Mouse (Mus musculus) neural tube, embryonic 13.5 days (tissue): ENCODE results near the gene Nos3. TPM values are rescaled to one million over a fixed set of nuclear protein-coding genes. Genes with fewer than 3 reads are reported as not detected.
A peak's percentile ranks its signal among the peaks of the same experiment; 100 is the strongest.

ENCODE experiments used
- ATAC-seq: fragments of 200-750 bp; cut with Nextera tagmentation; 2 replicates; pipeline ENCODE4 v1.8.0; 2017; ENCODE audit warnings: low read depth, mild to moderate bottlenecking, moderate TSS enrichment, moderate library complexity
- H3K27ac ChIP-seq: fragments of 300-500 bp; sonication (generic); replicated peaks from 2 replicates; pipeline ENCODE4 v1.5.1; 2015; ENCODE audit warnings: moderate library complexity, mild to moderate bottlenecking, inconsistent platforms
- H3K27me3 ChIP-seq: fragments of 300-500 bp; sonication (generic); 2 replicates; pipeline ENCODE4 v1.6.1; 2015; ENCODE audit warnings: mild to moderate bottlenecking, inconsistent platforms
- H3K36me3 ChIP-seq: fragments of 300-500 bp; sonication (generic); 2 replicates; pipeline ENCODE4 v1.6.1; 2015; ENCODE audit warnings: mild to moderate bottlenecking, inconsistent platforms
- H3K4me1 ChIP-seq: fragments of 300-500 bp; sonication (generic); replicated peaks from 2 replicates; pipeline ENCODE4 v1.6.1; 2015; ENCODE audit warnings: inconsistent platforms
- H3K4me2 ChIP-seq: fragments of 300-500 bp; sonication (generic); 2 replicates; pipeline ENCODE4 v1.6.1; 2015; ENCODE audit warnings: inconsistent platforms, mild to moderate bottlenecking, moderate library complexity
- H3K4me3 ChIP-seq: fragments of 300-500 bp; sonication (generic); 2 replicates; pipeline ENCODE4 v1.5.1; 2015; ENCODE audit warnings: mild to moderate bottlenecking, inconsistent platforms
- H3K9ac ChIP-seq: fragments of 300-500 bp; sonication (generic); 2 replicates; pipeline ENCODE4 v1.6.1; 2015; ENCODE audit warnings: moderate library complexity, mild to moderate bottlenecking, inconsistent platforms
- H3K9me3 ChIP-seq: fragments of 300-500 bp; sonication (generic); 2 replicates; pipeline ENCODE4 v1.6.1; 2016; ENCODE audit warnings: inconsistent platforms
- WGBS: fragments of 180-500 bp; shearing (Covaris S2); methylation state at CpG from one replicate; pipeline ENCODE4 v1.1.7; 2015; 5-methylcytosine and 5-hydroxymethylcytosine counted together
- polyA plus RNA-seq: library from polyadenylated mRNA; unstranded; fragments of >200 nt; fragmentation: Nextera tagmentation; extraction: Ambion mirVana; gene quantifications from 2 replicates; pipeline ENCODE4 v1.2.1, GENCODE M21; 2015

Gene Nos3
- polyA plus RNA-seq, 1 experiment from 2014 or later: 9.3 TPM

- Histone ChIP-seq H3K4me3 (no peak overlapping the region), H3K4me2 (no peak overlapping the region), H3K9me3 (no peaks in the 10 kb centered on the region), H3K27ac (no peak overlapping the region), H3K9ac (no peak overlapping the region), H3K27me3 (no peaks in the 10 kb centered on the region), H3K36me3 (peaks cover 48% of the 10 kb centered on the region), H3K4me1 (peaks cover 9% of the 10 kb centered on the region; the same call in 1 of the 2 replicates)
- ATAC-seq: no peak
- 93% methylated on average over 13 of the region's 13 CpGs for WGBS
These were observed 44.0 kb downstream of the Nos3 start for GRCm38 (mm10) chr5:24408651-24409050.

DNA sequence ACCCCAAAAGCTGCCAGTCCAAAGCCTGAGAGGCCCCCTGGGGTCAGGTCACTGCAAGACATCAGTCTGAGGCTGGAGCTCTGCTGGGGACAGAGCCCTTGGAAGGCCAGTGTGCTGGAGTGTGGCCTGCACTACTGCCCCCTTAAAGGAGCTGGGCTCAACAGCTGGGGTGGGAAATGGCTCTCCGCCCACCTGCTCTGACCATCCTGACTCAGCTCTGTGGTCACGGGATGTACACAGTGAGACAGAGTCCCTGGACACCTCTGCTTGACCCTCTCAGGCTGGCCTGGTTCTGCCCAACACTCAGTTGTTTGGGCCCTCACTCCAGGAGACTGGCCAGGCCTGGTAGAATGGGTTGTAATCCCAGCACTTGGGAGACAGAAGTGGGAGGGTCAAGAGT lies 44.9 kb downstream of the Nos3 start:
- no peaks in the 10 kb centered on the region for H3K27me3 ChIP-seq
- no peak overlapping the region for H3K4me3 ChIP-seq
- no peak overlapping the region for H3K27ac ChIP-seq
- H3K9me3 ChIP-seq: no peaks in the 10 kb centered on the region
- no peak overlapping the region for H3K9ac ChIP-seq
- ATAC-seq: no peak
- no peak overlapping the region for H3K4me2 ChIP-seq
- H3K4me1 ChIP-seq: peaks cover 9% of the 10 kb centered on the region; the same call in 1 of the 2 replicates
- WGBS: 78% methylated on average over 2 of the region's 2 CpGs
- H3K36me3 ChIP-seq: peaks cover 41% of the 10 kb centered on the region

DNA sequence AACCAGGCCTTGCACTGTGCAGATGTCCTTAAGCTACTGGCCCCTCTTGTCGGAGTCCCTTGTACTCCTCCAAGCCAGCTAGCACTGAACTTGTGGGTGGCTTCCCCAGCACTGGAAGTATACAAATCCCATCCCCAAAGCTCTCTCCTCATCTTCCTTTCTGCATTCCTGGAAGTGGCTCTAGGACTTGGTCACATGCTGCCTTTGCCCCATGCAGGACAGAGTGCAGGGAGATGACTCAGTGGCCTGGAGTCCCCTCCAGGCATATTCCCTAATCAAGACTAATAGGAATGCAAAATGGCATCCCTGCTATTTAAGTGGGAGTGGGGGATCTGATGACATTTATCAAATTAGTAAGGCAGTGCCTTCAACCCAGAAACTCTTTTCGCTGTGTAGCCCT lies 47.5 kb downstream of the Nos3 start:
- peaks cover 20% of the 10 kb centered on the region for H3K36me3 ChIP-seq
- no peak overlapping the region for H3K4me2 ChIP-seq
- peaks cover 21% of the 10 kb centered on the region for H3K4me1 ChIP-seq
- 95% methylated on average over 2 of the region's 2 CpGs for WGBS
- H3K27ac ChIP-seq: no peak overlapping the region
- no peaks in the 10 kb centered on the region for H3K27me3 ChIP-seq
- H3K4me3 ChIP-seq: no peak overlapping the region
- ATAC-seq: no peak
- H3K9me3 ChIP-seq: no peaks in the 10 kb centered on the region
- no peak overlapping the region for H3K9ac ChIP-seq

DNA sequence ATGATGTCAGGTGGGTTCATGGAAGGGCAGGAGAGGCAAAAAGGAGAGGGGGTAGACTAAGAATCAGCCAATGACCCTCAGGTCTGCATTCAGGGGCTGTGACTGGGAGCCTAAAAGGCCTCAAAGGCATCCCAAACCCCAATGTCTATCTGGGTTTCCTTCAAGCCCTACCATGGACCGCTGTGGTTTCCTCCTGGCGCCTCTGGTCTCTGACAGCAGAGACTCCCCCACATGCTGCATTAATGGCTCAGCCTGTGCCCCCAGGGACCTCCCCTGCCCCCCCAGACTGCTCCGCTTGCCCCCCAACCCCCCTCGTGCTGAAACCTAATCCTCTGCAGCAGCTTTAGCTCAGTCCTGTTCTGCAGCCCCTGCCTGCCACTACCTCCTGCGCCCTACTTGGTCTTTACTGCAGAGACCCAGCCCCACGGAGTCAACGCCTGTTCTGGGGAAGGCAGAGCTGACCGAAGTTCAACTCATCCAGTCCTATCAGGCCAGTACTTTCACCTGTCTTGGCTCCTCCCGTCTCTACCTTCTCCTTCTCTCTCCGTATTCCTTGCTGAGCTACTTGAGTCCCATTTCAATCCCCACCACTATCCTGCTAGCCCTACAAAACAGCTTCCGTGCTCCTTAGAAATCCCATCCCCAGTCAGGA lies 48.6 kb downstream of the Nos3 start, which contains the start of gene Asic3:
Asic3 (plus strand) TSS at position 351 of the 652 bp plus-strand sequence.
- peaks cover 15% of the 10 kb centered on the region for H3K36me3 ChIP-seq
- no peaks in the 10 kb centered on the region for H3K27me3 ChIP-seq
- no peak within 1 kb of the TSS for H3K4me3 ChIP-seq
- H3K4me2 ChIP-seq: no peak within 1 kb of the TSS
- WGBS: 56% methylated on average over 11 of the region's 11 CpGs
- H3K27ac ChIP-seq: 0 out of 2 replicates have a peak within 1 kb of the TSS, but pooled peaks have one; percentile 42
- no peak for ATAC-seq
- no peaks in the 10 kb centered on the region for H3K9me3 ChIP-seq
- H3K9ac ChIP-seq: no peak within 1 kb of the TSS
- peaks cover 21% of the 10 kb centered on the region for H3K4me1 ChIP-seq

- no peaks in the 10 kb centered on the region for H3K27me3 ChIP-seq
- ATAC-seq: no peak
- no peak overlapping the region for H3K4me2 ChIP-seq
- no peak overlapping the region for H3K27ac ChIP-seq
- H3K4me3 ChIP-seq: no peak overlapping the region
- H3K36me3 ChIP-seq: peaks cover 16% of the 10 kb centered on the region
- peaks cover 21% of the 10 kb centered on the region for H3K4me1 ChIP-seq
- H3K9ac ChIP-seq: no peak overlapping the region
- H3K9me3 ChIP-seq: no peaks in the 10 kb centered on the region
- 83% methylated on average over 13 of the region's 13 CpGs for WGBS
These were observed 49.3 kb downstream of the Nos3 start for GRCm38 (mm10) chr5:24413938-24414337.

GRCm38 (mm10) chr5:24416222-24416736 lies 51.7 kb downstream of the Nos3 start:
- no peaks in the 10 kb centered on the region for H3K9me3 ChIP-seq
- peak overlapping the region; percentile 26 for H3K4me2 ChIP-seq
- peaks cover 21% of the 10 kb centered on the region for H3K4me1 ChIP-seq
- peaks cover 36% of the 10 kb centered on the region for H3K36me3 ChIP-seq
- WGBS: 4% methylated on average over 21 of the region's 21 CpGs
- ATAC-seq: peak; percentile 74
- H3K27ac ChIP-seq: no peak overlapping the region
- H3K27me3 ChIP-seq: no peaks in the 10 kb centered on the region
- H3K9ac ChIP-seq: 0 out of 2 replicates have a peak overlapping the region, but pooled peaks have one; percentile 34
- H3K4me3 ChIP-seq: no peak overlapping the region

DNA sequence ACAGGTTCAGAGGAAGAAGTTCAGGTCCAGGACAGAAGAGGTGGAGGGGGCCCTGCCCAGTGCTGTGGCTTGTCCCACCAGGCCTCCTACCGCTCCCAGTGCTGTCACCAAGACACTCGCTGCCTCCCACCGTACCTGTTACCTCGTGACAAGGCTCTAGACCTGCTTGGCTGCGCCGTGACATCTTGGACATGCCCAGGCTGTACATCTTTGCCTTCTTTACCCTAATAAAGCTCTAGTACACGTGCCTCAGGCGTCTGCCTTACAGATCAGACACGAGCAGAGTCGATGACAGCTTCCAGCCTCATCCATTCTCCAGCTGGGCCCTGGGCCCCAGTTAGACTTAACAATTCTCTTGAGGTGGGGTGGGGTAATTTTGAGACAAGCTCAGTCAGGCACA lies 53.0 kb downstream of the Nos3 start:
- WGBS: 91% methylated on average over 10 of the region's 10 CpGs
- Histone ChIP-seq H3K4me3 (no peak overlapping the region), H3K36me3 (peaks cover 37% of the 10 kb centered on the region), H3K4me1 (peaks cover 32% of the 10 kb centered on the region), H3K9me3 (no peaks in the 10 kb centered on the region), H3K4me2 (no peak overlapping the region), H3K27me3 (no peaks in the 10 kb centered on the region), H3K27ac (no peak overlapping the region), H3K9ac (no peak overlapping the region)
- no peak for ATAC-seq

- H3K27ac ChIP-seq: no peak overlapping the region
- H3K27me3 ChIP-seq: no peaks in the 10 kb centered on the region
- WGBS: 89% methylated on average over 9 of the region's 9 CpGs
- no peak overlapping the region for H3K4me2 ChIP-seq
- H3K9me3 ChIP-seq: no peaks in the 10 kb centered on the region
- peaks cover 42% of the 10 kb centered on the region for H3K4me1 ChIP-seq
- no peak overlapping the region for H3K9ac ChIP-seq
- ATAC-seq: no peak
- peaks cover 37% of the 10 kb centered on the region for H3K36me3 ChIP-seq
- H3K4me3 ChIP-seq: no peak overlapping the region
These were observed 55.8 kb downstream of the Nos3 start for GRCm38 (mm10) chr5:24420381-24420780.

GRCm38 (mm10) chr5:24423129-24424003 lies 58.8 kb downstream of the Nos3 start, which contains the start of the genes Cdk5 and Slc4a2:
Gene Cdk5, minus strand, starts transcription at chr5:24423530.
Gene Slc4a2, plus strand, starts transcription at chr5:24423837.
- peak; percentile 95 for ATAC-seq
- H3K4me3 ChIP-seq: peak within 1 kb of the TSS; percentile 64
- peak within 1 kb of the TSS; percentile 85 for H3K4me2 ChIP-seq
- no peaks in the 10 kb centered on the region for H3K9me3 ChIP-seq
- H3K4me1 ChIP-seq: peaks cover 60% of the 10 kb centered on the region
- H3K36me3 ChIP-seq: peaks cover 30% of the 10 kb centered on the region
- under 1% methylated on average over 46 of the region's 46 CpGs for WGBS
- H3K27ac ChIP-seq: peak within 1 kb of the TSS; percentile 92
- peaks cover 15% of the 10 kb centered on the region; the same call in 1 of the 2 replicates for H3K27me3 ChIP-seq
- peak within 1 kb of the TSS; percentile 89 for H3K9ac ChIP-seq

GRCm38 (mm10) chr5:24424004-24424781 lies 59.6 kb downstream of the Nos3 start:
- Histone ChIP-seq H3K4me1 (peaks cover 64% of the 10 kb centered on the region), H3K27me3 (peaks cover 15% of the 10 kb centered on the region; the same call in 1 of the 2 replicates), H3K27ac (peak overlapping the region; percentile 92), H3K9ac (peak overlapping the region; percentile 82), H3K4me3 (peak overlapping the region; percentile 64), H3K36me3 (peaks cover 22% of the 10 kb centered on the region), H3K9me3 (no peaks in the 10 kb centered on the region), H3K4me2 (peak overlapping the region; percentile 85)
- WGBS: 14% methylated on average over 21 of the region's 21 CpGs
- 0 out of 2 replicates have a peak, but pooled peaks have one; percentile 1 for ATAC-seq

DNA sequence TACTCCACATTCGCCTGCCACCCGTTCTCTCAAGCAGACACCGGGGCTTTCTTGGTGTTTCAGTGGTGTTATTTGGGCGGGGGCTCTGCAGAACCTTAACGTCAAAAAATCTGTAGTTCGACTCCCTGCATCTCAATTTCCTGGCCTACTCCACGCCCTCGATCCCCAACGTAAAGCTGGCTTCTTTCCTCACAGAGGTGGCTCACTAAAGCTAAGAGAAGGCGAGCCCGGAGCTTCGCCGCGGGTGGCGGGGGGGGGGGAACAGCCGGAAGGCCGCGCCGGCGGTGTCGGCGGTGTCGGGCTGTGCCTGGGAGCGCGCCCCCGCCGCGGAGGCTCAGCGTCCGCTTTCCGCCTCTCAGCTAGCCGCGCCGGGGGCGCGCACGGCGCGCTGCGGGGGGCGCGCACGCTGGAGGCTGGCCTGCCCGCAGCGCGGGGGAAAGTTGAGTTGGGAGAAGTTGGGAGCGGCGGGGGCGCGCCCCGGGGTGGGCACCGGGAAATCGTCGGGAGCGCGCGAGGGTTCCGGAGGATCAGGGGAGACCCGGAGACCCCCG lies 60.3 kb downstream of the Nos3 start:
- Histone ChIP-seq H3K4me1 (peaks cover 64% of the 10 kb centered on the region), H3K4me3 (peak overlapping the region; percentile 64), H3K9ac (peak overlapping the region; percentile 82), H3K4me2 (peak overlapping the region; percentile 85), H3K27ac (peak overlapping the region; percentile 92), H3K36me3 (peaks cover 19% of the 10 kb centered on the region), H3K27me3 (peaks cover 15% of the 10 kb centered on the region; the same call in 1 of the 2 replicates), H3K9me3 (no peaks in the 10 kb centered on the region)
- ATAC-seq: no peak
- WGBS: under 1% methylated on average over 50 of the region's 60 CpGs
